ENCODE assay signal across 8 mouse cellular contexts in the genomic region with DNA sequence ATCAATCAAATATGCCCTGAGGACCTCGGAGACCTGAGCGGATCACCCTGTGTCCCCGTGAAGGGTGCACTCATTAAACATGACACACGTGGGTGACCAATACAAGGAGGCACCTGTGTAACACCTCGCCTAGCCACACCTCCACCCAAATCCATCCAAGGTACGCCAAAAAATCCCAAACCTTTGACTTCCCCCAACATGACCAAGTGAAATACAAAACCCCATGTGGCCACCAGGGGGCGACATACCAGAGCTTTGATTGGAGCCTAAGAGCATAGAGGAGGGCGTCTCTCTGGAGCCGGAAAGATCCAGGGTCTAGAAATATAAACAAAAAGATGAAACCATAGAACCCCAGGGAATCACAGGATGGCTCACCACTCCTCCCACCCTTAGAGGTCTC.
DNase-seq lines count a peak whose midpoint lies in the region; ATAC-seq and TF ChIP-seq lines count a peak whose summit lies in the region.

No protein-coding gene starts in this region.

- TF ChIP-seq POLR2A in bone marrow, adult 2 months (IDR thresholded peaks at IDR 0.05; ENCODE audit: borderline replicate concordance, control insufficient read depth, low read depth, low read length): no peak

- 58% methylated on average over 9 of the region's 9 CpGs for WGBS in bone marrow, adult 2 months
- WGBS in forebrain, embryonic 11.5 days: 67% methylated on average over 9 of the region's 9 CpGs
- 59% methylated on average over 9 of the region's 9 CpGs for WGBS in hindbrain, embryonic 16.5 days
- WGBS in liver, embryonic 14.5 days (ENCODE audit: insufficient replicate concordance): 59% methylated on average over 9 of the region's 9 CpGs
- 72% methylated on average over 9 of the region's 9 CpGs for WGBS in neural tube, embryonic 11.5 days

- H3K4me2 ChIP-seq in forebrain, embryonic 11.5 days (ENCODE audit: low read depth, low read length, severe bottlenecking): no peak overlapping the region
- no peak overlapping the region for H3K4me2 ChIP-seq in hindbrain, embryonic 16.5 days (ENCODE audit: low read length)
- H3K4me2 ChIP-seq in liver, embryonic 14.5 days (ENCODE audit: low read depth): no peak overlapping the region
- H3K4me2 ChIP-seq in neural tube, embryonic 11.5 days (ENCODE audit: low read depth): no peak overlapping the region

- no peak overlapping the region for H3K9ac ChIP-seq in forebrain, embryonic 11.5 days (ENCODE audit: low read length)
- no peak overlapping the region for H3K9ac ChIP-seq in hindbrain, embryonic 16.5 days (ENCODE audit: low read depth, low read length)
- no peak overlapping the region for H3K9ac ChIP-seq in liver, embryonic 14.5 days (replicated peaks)
- no peak overlapping the region for H3K9ac ChIP-seq in neural tube, embryonic 11.5 days (ENCODE audit: low read length)

- TF ChIP-seq EP300 in liver, embryonic 14.5 days (IDR thresholded peaks at IDR 0.05; ENCODE audit: low read depth): no peak

- H3K27ac ChIP-seq in bone marrow, adult 2 months (ENCODE audit: control insufficient read depth, insufficient read depth, low read depth, low read length, poor library complexity): no peak overlapping the region
- H3K27ac ChIP-seq in forebrain, embryonic 11.5 days (ENCODE audit: low read depth, low read length): peak overlapping the region; percentile 18
- peak overlapping the region; percentile 61; the same call in 1 of the 2 replicates for H3K27ac ChIP-seq in hindbrain, embryonic 16.5 days (ENCODE audit: low read depth, low read length)
- no peak overlapping the region for H3K27ac ChIP-seq in liver, embryonic 14.5 days
- H3K27ac ChIP-seq in neural tube, embryonic 11.5 days (ENCODE audit: low read depth, low read length): no peak overlapping the region

- DNase-seq in 3T3-L1 (ENCODE audit: low read depth, low spot score): peak; percentile 70
- DNase-seq in CD4-positive helper T cell, adult 2 months (ENCODE audit: low read depth, low spot score): peak; percentile 61
- DNase-seq in forebrain, embryonic 11.5 days (ENCODE audit: low spot score): peak; percentile 77
- peak; percentile 30 to 49 (median 34) for DNase-seq in liver, embryonic 14.5 days (ENCODE audit: low read depth in 3 of 3, low spot score in 3 of 3)
- peak; percentile 67 for DNase-seq in neural tube, embryonic 11.5 days (ENCODE audit: low spot score)

- ATAC-seq in forebrain, embryonic 11.5 days (replicated peaks; ENCODE audit: low FRiP score): no peak
- peak; percentile 4; the same call in 1 of the 2 replicates for ATAC-seq in hindbrain, embryonic 16.5 days
- ATAC-seq in liver, embryonic 14.5 days (ENCODE audit: insufficient read depth): peak; percentile 5; the same call in 1 of the 2 replicates
- ATAC-seq in neural tube, embryonic 11.5 days (ENCODE audit: insufficient read depth, low FRiP score, low TSS enrichment): 0 out of 2 replicates have a peak, but pooled peaks have one; percentile 20
- ATAC-seq in activated CD4-positive, CD25-positive, alpha-beta regulatory T cell, adult 4 months: no peak

- H3K4me3 ChIP-seq in bone marrow, adult 2 months (replicated peaks; ENCODE audit: control insufficient read depth, low read depth, low read length): no peak overlapping the region
- H3K4me3 ChIP-seq in forebrain, embryonic 11.5 days (ENCODE audit: low read depth, low read length): no peak overlapping the region
- no peak overlapping the region for H3K4me3 ChIP-seq in hindbrain, embryonic 16.5 days (ENCODE audit: low read length)
- no peak overlapping the region for H3K4me3 ChIP-seq in liver, embryonic 14.5 days (ENCODE audit: insufficient read depth in 1 of 2, low read depth in 2 of 2, low read length in 2 of 2)
- no peak overlapping the region for H3K4me3 ChIP-seq in neural tube, embryonic 11.5 days (ENCODE audit: low read depth, low read length)

- H3K9me3 ChIP-seq in forebrain, embryonic 11.5 days (ENCODE audit: control insufficient read depth, low read length): no peaks in the 10 kb centered on the region
- no peaks in the 10 kb centered on the region for H3K9me3 ChIP-seq in hindbrain, embryonic 16.5 days (ENCODE audit: control insufficient read depth, low read length)
- no peaks in the 10 kb centered on the region for H3K9me3 ChIP-seq in liver, embryonic 14.5 days (ENCODE audit: control insufficient read depth, low read length)
- no peaks in the 10 kb centered on the region for H3K9me3 ChIP-seq in neural tube, embryonic 11.5 days (ENCODE audit: control insufficient read depth, low read length)

- no peaks in the 10 kb centered on the region for H3K4me1 ChIP-seq in bone marrow, adult 2 months (ENCODE audit: control insufficient read depth, insufficient read depth, low read length)
- H3K4me1 ChIP-seq in forebrain, embryonic 11.5 days (replicated peaks; ENCODE audit: control insufficient read depth, insufficient read depth, low read length): 0 out of 2 replicates have a peak, but pooled peaks cover 5% of the 10 kb centered on the region
- peaks cover 12% of the 10 kb centered on the region for H3K4me1 ChIP-seq in hindbrain, embryonic 16.5 days (ENCODE audit: control insufficient read depth, insufficient read depth, low read depth, low read length)
- peaks cover 0 to 7% of the 10 kb centered on the region in 2 experiments; a peak in 2 of 4 replicates for H3K4me1 ChIP-seq in liver, embryonic 14.5 days (replicated peaks; ENCODE audit: control insufficient read depth in 2 of 2, insufficient read depth in 2 of 2, low read length in 1 of 2)
- H3K4me1 ChIP-seq in neural tube, embryonic 11.5 days (ENCODE audit: control insufficient read depth, insufficient read depth, low read length): peaks cover 8% of the 10 kb centered on the region

- peaks cover 9% of the 10 kb centered on the region for H3K36me3 ChIP-seq in forebrain, embryonic 11.5 days (ENCODE audit: control insufficient read depth, insufficient read depth, low read length)
- H3K36me3 ChIP-seq in hindbrain, embryonic 16.5 days (ENCODE audit: control insufficient read depth, insufficient read depth, low read length): peaks cover 33% of the 10 kb centered on the region
- peaks cover 49% of the 10 kb centered on the region for H3K36me3 ChIP-seq in liver, embryonic 14.5 days (replicated peaks; ENCODE audit: control insufficient read depth, insufficient read depth, low read depth)
- peaks cover 35% of the 10 kb centered on the region for H3K36me3 ChIP-seq in neural tube, embryonic 11.5 days (ENCODE audit: control insufficient read depth, insufficient read depth, low read length)

- no peaks in the 10 kb centered on the region for H3K27me3 ChIP-seq in forebrain, embryonic 11.5 days (ENCODE audit: control insufficient read depth, insufficient read depth, low read length)
- no peaks in the 10 kb centered on the region for H3K27me3 ChIP-seq in hindbrain, embryonic 16.5 days (replicated peaks; ENCODE audit: control insufficient read depth, insufficient read depth, low read length)
- no peaks in the 10 kb centered on the region for H3K27me3 ChIP-seq in liver, embryonic 14.5 days (ENCODE audit: control insufficient read depth, insufficient read depth, low read length)
- H3K27me3 ChIP-seq in neural tube, embryonic 11.5 days (ENCODE audit: control insufficient read depth, insufficient read depth, low read length): no peaks in the 10 kb centered on the region

- TF ChIP-seq CTCF in bone marrow, adult 2 months (IDR thresholded peaks at IDR 0.05; ENCODE audit: control insufficient read depth, insufficient read depth, low read length): peak; percentile 75
- peak; percentile 92 for TF ChIP-seq CTCF in liver, embryonic 14.5 days (IDR thresholded peaks at IDR 0.05; ENCODE audit: low read depth)

Comparison
In these comparisons a context has a peak if more than half of its experiments do, and no peak if none do; other contexts are left out.
1. H3K27ac ChIP-seq: peak in forebrain, embryonic 11.5 days (single experiment) and hindbrain, embryonic 16.5 days (single experiment); none in bone marrow, adult 2 months (single experiment), liver, embryonic 14.5 days (single experiment) and neural tube, embryonic 11.5 days (single experiment).
2. ATAC-seq: peak in hindbrain, embryonic 16.5 days (single experiment), liver, embryonic 14.5 days (single experiment) and neural tube, embryonic 11.5 days (single experiment); none in forebrain, embryonic 11.5 days (single experiment) and activated CD4-positive, CD25-positive, alpha-beta regulatory T cell, adult 4 months (single experiment).
3. Peak in every context shown above with its lines, with median percentiles within 50 percentile points of each other: DNase-seq.